In the genomic region with DNA sequence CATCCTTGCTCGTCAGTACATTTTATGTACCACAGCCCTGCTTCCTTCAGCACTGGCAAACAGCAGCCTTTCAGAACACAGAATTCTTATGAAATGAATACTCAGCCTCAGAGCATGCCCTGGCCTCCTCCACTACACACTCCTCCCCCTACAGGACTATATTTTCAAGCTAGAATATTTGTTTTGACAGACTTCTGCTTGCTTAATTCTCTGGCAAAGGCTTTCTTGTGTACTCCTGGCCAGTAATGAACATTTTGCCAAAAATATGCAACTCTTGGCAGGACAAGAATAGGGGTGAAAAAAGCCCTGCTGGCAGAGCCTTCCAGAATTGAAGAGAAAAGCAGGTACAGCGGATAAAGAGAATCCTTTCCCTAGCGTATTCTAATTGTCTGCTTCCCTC, we compare ENCODE assay signal across 8 mouse cellular contexts.
DNase-seq lines count a peak whose midpoint lies in the region; ATAC-seq and TF ChIP-seq lines count a peak whose summit lies in the region.

No protein-coding gene starts in this region.

- peaks cover 17% of the 10 kb centered on the region for H3K36me3 ChIP-seq in heart, adult 2 months (ENCODE audit: control insufficient read depth, insufficient read depth, low read length)
- H3K36me3 ChIP-seq in heart, embryonic 10.5 days, result 0 out of 2 replicates have a peak, but pooled peaks cover 2% of the 10 kb centered on the region
- H3K36me3 ChIP-seq in kidney, embryonic 14.5 days (ENCODE audit: control insufficient read depth, insufficient read depth, low read length), result peaks cover 6% of the 10 kb centered on the region

- intact Hi-C loops in heart, adult 2 months (cut with DNase I), result no loop called here

- H3K4me3 ChIP-seq in heart, adult 2 months, result no peak overlapping the region
- H3K4me3 ChIP-seq in heart, embryonic 10.5 days, result no peak overlapping the region
- H3K4me3 ChIP-seq in kidney, embryonic 14.5 days (ENCODE audit: low read length), result no peak overlapping the region

- H3K79me2 ChIP-seq in heart, adult 2 months (replicated peaks; ENCODE audit: control insufficient read depth, insufficient read depth, low read length), result no peaks in the 10 kb centered on the region

- no peak for TF ChIP-seq EP300 in heart, adult 2 months (IDR thresholded peaks at IDR 0.05; ENCODE audit: insufficient read depth, low read depth, low read length)

- TF ChIP-seq CTCF in heart, adult 2 months (IDR thresholded peaks at IDR 0.05), result peak; percentile 42

- H3K27me3 ChIP-seq in heart, adult 2 months (ENCODE audit: control insufficient read depth, insufficient read depth, low read length), result no peaks in the 10 kb centered on the region
- H3K27me3 ChIP-seq in heart, embryonic 10.5 days (ENCODE audit: insufficient read depth, poor library complexity, severe bottlenecking), result no peaks in the 10 kb centered on the region
- H3K27me3 ChIP-seq in kidney, embryonic 14.5 days (ENCODE audit: control insufficient read depth, insufficient read depth, low read length), result no peaks in the 10 kb centered on the region

- H3K9ac ChIP-seq in heart, adult 2 months (ENCODE audit: low read depth, low read length), result no peak overlapping the region
- H3K9ac ChIP-seq in kidney, embryonic 14.5 days (ENCODE audit: low read depth, low read length), result no peak overlapping the region

- no peak for ATAC-seq in kidney, embryonic 14.5 days (ENCODE audit: low FRiP score, low TSS enrichment)
- ATAC-seq in inflammation-experienced regulatory T-cells, adult 6 months, result no peak

- H3K4me2 ChIP-seq in kidney, embryonic 14.5 days (replicated peaks; ENCODE audit: low read depth, low read length), result no peak overlapping the region

- no peaks in the 10 kb centered on the region for H3K9me3 ChIP-seq in heart, embryonic 10.5 days
- no peaks in the 10 kb centered on the region for H3K9me3 ChIP-seq in kidney, embryonic 14.5 days (ENCODE audit: control insufficient read depth, low read length)

- peak overlapping the region; percentile 36 for H3K27ac ChIP-seq in heart, adult 2 months
- H3K27ac ChIP-seq in heart, embryonic 10.5 days, result no peak overlapping the region
- peak overlapping the region; percentile 89 for H3K27ac ChIP-seq in kidney, embryonic 14.5 days (ENCODE audit: low read depth, low read length)

- WGBS in heart, adult 2 months, result 52% methylated on average over 3 of the region's 3 CpGs
- WGBS in heart, embryonic 10.5 days, result 87% methylated on average over 3 of the region's 3 CpGs
- 47% methylated on average over 3 of the region's 3 CpGs for WGBS in kidney, embryonic 14.5 days

- TF ChIP-seq POLR2A in heart, adult 2 months (IDR thresholded peaks at IDR 0.05; ENCODE audit: insufficient read depth, low read depth, low read length), result 0 out of 2 replicates have a peak, but pooled peaks have one; percentile 22

- H3K4me1 ChIP-seq in heart, adult 2 months (ENCODE audit: control insufficient read depth, insufficient read depth, low read length), result peaks cover 19% of the 10 kb centered on the region
- H3K4me1 ChIP-seq in heart, embryonic 10.5 days, result peaks cover 52% of the 10 kb centered on the region
- H3K4me1 ChIP-seq in kidney, embryonic 14.5 days (ENCODE audit: control insufficient read depth, insufficient read depth, low read length), result peaks cover 70% of the 10 kb centered on the region

- peak in 1 of 2 experiments; percentile 49 for DNase-seq in heart, adult 2 months
- no peak for DNase-seq in heart, embryonic 10.5 days (ENCODE audit: low spot score)
- peak; percentile 48 for DNase-seq in adrenal gland, postnatal 14 days
- DNase-seq in fat pad, adult 2 months (ENCODE audit: extremely low read depth, low read depth, low spot score), result peak; percentile 85
- DNase-seq in retina, postnatal 1 day, result no peak
- no peak for DNase-seq in ovary, postnatal 10 days (ENCODE audit: low spot score)

Comparison
In these comparisons a context has a peak if more than half of its experiments do, and no peak if none do; other contexts are left out.
1. DNase-seq: peak in adrenal gland, postnatal 14 days (single experiment) and fat pad, adult 2 months (single experiment); none in heart, embryonic 10.5 days (single experiment), retina, postnatal 1 day (single experiment) and ovary, postnatal 10 days (single experiment).